Mouse (Mus musculus): ENCODE results near the gene Trnp1. TPM values are rescaled to one million over a fixed set of nuclear protein-coding genes. Genes with fewer than 3 reads are reported as not detected.

The Trnp1 gene
- total RNA-seq, 2 experiments from 2014 or later: 2.4 to 2.8 TPM

DNA sequence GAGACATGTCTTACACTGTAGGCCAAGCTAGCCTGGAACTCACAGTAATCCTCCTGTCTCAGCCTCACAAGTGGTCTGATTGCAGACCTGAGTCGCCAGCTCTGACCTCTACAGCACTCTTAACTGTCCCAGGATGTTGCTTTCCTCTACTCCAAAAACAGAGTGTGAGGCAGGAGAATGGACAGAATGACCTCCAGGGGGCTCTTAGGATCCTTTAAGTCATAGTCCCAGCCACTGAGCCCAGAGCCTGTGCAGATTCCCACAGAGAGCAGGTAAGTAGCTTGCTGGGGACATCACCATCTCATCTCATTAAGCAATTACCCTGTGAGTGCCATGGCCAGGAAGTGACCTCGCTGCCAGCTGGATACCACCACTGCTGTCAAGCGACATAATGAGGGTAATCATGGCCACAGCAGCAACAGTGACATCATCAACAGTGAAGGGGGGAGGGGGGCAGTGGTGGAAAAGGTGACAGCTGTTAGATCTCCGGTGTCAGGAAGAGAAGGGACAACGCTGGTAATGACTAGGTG, 37.5 kb downstream of the Trnp1 start:
- no peak for DNase-seq

DNA sequence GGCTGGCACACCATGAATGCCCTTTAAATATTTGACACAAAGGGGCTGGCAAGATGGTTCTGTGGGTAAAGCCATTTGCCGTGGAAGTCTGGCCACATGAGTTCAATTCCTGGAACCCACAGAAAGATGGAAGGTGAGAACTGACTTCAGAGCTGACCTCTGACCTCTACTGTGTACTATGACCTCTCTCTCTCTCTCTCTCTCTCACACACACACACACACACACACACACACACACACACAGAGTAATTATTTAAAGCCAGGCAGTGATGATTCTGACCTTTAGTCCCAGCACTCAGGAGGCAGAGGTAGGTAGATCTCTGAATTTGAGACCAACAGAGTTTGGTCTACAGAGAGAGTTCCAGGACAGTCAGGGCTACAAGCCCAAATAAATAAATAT, 38.3 kb downstream of the Trnp1 start:
- no peak for DNase-seq

DNA sequence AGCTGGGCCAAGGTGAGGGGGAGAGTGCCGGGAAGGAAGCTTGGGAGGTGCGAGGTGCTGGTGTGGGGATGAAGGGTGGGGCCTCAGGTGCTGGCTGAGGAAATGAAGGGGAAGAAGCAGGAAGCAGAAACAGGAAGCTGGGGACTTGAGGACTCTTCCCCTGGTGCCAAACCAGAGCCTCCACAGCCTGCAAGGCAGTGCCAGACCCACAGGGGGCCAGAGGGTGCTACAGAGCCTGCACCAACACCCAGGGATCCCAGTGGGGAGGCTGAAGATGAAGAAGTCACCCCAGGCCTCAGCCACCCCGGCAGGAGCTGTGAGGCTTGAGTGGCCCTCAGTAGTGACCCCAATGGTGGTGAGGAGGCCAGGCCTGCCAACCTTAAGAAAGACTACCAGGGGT, 40.3 kb downstream of the Trnp1 start:
- no peak for DNase-seq

DNA sequence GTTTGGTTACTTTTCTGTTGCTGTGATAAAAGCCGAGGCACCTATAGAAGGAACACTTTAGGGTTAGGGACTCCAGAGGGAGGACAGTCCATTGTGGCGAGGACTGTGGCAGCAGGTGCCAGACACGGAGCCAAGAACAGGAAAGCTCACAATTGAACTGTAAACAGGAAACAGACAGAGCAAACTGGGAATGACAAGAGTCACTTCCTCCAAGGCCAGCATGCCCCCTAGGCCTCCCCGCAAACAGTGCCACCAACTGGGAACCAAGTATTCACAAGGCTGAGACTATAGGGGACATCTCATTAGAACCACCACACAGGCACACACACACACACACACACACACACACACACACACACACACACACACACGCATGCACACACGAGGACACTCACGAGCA, 45.9 kb downstream of the Trnp1 start:
- DNase-seq: no peak

DNA sequence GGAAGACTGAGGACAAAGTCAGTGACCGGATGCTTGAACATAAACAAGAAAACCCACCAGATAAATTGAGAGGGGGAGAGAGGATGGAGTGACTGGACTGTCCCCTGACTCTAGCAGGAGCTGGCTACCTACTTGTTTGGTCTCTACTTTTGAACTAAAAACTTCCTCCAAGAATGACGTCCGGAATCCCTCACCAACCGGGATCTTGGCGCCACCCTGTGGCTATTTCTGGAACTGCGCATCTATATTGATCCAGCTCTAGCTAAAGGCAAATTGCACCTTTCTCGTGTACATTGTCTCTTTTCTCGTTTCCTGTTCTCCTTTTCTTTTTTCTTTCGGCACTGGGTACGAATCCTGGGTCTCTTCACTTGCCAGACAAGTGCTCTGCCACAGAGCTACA, 46.8 kb downstream of the Trnp1 start:
- DNase-seq: peak; percentile 76 to 97

DNA sequence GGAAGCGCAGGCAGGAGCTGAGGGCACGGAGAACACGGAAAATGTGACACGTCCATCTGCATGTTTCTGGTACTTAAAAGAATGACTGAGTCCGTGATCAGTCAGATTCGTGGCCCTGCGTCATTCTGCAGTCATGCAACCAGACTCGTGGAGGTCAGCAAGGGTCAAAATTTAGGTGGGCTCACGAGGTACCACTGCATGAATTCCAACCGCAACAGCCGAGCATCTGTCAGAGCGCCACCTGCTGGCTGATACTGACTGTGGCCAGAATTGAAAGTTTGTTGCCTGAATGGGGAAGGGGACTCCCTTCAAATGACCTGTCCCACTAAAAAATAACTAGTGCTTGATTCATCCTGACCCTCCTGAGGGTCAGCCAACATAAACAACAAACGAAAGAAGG, 48.6 kb downstream of the Trnp1 start:
- DNase-seq: peak in 1 of 2 experiments; percentile 80

GRCm38 (mm10) chr4:133448708-133449388, 49.5 kb downstream of the Trnp1 start:
- no peak for DNase-seq

DNA sequence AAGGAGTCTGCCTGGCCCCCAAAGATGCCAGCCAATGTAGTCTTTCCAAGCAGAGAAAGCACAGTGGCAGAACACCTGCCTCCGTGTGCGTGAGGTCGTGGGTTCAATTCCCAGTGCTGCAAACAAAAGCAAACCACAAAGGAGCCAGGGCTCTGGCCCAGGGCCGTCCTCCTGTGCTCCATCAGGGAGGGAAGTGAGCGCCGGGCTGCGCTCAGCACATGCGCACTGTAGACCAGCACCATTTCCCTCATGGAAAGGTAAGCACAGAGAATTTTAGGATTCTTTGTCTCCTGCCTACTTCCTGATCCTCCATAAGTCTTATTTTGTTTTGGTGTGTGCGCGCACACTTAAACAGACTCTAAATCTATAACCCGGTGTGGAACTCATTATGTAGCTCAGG, 50.4 kb downstream of the Trnp1 start:
- DNase-seq: no peak

DNA sequence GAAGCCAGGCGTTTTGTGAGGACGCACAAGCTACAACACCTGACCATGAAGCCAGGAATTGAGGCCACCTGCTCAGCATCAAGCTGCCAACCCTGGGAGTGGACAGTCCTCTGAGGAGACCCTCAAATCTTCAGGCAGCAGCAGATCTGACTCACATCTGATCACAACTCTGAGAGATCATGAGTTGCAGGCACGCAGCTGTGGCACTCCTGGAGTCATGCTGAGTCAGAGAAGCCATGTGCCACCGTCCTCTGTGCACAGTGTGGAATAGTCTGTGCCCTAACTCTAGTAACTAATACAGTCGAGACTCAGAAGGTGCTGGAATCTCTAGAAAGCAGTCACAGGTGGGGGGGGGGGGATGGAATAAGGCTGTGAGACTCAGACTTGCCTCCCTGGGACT, 51.0 kb downstream of the Trnp1 start:
- DNase-seq: no peak

DNA sequence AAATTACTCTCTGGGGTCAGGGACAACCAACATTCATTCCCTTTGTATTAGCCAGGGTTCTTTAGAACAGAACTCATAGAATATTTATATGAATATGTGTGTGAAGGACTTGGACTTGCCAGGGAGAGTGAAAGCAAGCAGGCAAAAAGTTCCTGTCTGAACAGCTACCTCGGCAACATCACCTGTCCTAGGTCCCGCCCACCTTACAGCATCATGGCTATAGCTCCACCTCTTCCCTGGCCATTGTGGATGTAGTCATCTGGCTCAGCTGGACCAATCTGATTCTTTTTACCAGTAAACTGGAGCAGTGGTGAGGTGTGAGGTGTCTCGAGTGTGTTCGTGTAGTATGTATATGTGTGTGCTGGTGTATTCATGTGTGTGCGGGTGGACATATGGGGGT, 52.6 kb downstream of the Trnp1 start:
- DNase-seq: no peak

DNA sequence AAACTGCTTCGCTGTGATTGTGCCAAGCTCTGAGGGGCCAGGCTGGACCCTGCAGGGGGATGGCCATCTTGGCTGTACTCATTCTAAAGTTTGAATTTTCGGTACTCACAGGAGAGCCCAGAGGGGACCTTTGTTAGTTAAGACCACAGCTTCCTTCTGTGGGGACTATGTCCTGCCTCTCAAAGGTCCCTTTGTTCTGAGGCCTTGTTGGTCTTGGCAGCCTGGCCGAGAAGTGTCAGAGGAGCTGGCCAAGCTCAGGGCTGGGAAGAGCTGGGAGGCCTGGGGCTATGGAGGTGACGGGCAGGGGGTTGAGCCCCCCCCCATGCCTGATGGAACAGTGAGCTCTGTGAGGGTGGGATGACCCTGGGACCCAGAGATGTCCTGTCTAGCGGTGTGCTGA, 55.3 kb downstream of the Trnp1 start:
- peak in 1 of 2 experiments; percentile 32 for DNase-seq

DNA sequence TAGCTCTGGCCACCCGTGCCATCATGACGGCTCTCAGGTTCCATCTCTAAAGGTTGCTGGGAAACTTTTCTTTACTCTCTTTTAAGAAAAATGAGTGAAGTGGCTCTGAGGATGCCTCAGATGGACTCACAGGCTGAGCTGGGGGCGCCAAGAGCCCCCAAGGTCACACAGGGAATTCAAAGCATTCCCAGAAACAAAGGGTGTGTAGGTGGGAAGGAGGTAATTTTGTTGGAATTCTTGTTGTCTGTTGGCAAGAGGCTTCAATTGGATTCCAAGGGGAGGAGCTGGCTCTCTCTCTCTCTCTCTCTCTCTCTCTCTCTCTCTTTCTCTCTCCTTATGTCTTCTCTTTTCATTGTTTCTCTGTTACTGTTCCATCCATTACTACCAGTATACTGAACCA, 56.2 kb downstream of the Trnp1 start:
- DNase-seq: no peak

Other genes with a start within 250 kb of the Trnp1 start
- gene Sytl1, start 235.4 kb downstream of the Trnp1 start, total RNA-seq (2021): under 1 TPM; 0.22 to 0.72 TPM
- gene Tmem222, start 220.8 kb downstream of the Trnp1 start, total RNA-seq (2021): 10 to 100 TPM; 32.7 to 34.6 TPM
- gene Wdtc1, start 145.1 kb downstream of the Trnp1 start, total RNA-seq (2021): 10 to 100 TPM; 71.9 to 73.6 TPM
- 10 to 100 TPM; 17.6 to 19.6 TPM for gene Slc9a1, start 128.8 kb downstream of the Trnp1 start, total RNA-seq (2021)
- gene Tent5b, start 18.4 kb downstream of the Trnp1 start, total RNA-seq (2021): 1 to 10 TPM; 2.0 to 3.5 TPM
- not detected for gene Kdf1, start 20.4 kb upstream of the Trnp1 start, total RNA-seq (2021)
- gene Nudc, start 47.4 kb upstream of the Trnp1 start, total RNA-seq (2021): 10 to 100 TPM; 78.7 to 80.1 TPM
- gene Nr0b2, start 54.8 kb upstream of the Trnp1 start, total RNA-seq (2021): 10 to 100 TPM; 16.7 to 20.3 TPM
- 1 to 10 TPM; 3.2 to 3.6 TPM for gene Gpatch3, start 76.2 kb upstream of the Trnp1 start, total RNA-seq (2021)
- gene Gpn2, start 85.8 kb upstream of the Trnp1 start, total RNA-seq (2021): 1 to 10 TPM; 7.9 TPM
- gene Sfn, start 103.6 kb upstream of the Trnp1 start, total RNA-seq (2021): 1 to 10 TPM; 1.0 to 1.4 TPM
- gene Zdhhc18, start 151.6 kb upstream of the Trnp1 start, total RNA-seq (2021): 10 to 100 TPM; 20.9 to 31.7 TPM
- 10 to 100 TPM; 12.5 to 12.7 TPM for gene Pigv, start 174.1 kb upstream of the Trnp1 start, total RNA-seq (2021)